15 mouse cellular contexts compared by ENCODE assay signal in genomic region chr10:76918086-76918485, GRCm38 (mm10).
"Had no signal": no experiment of that assay in that cellular context is flagged by ENCODE, and none has a peak within 500 bp of the region (broad histone marks: within the 10 kb centered on the region; RNA-seq: fewer than 3 reads in every experiment).

No protein-coding gene starts in this region.

- H3K9ac ChIP-seq: neural tube, embryonic 15.5 days; stomach, embryonic 15.5 days had no signal

- H3K36me3 ChIP-seq: neural tube, embryonic 15.5 days; stomach, embryonic 15.5 days had no signal

- H3K27me3 ChIP-seq: neural tube, embryonic 15.5 days; stomach, embryonic 15.5 days had no signal

- H3K4me1 ChIP-seq: neural tube, embryonic 15.5 days; stomach, embryonic 15.5 days had no signal

- H3K4me2 ChIP-seq: neural tube, embryonic 15.5 days; stomach, embryonic 15.5 days had no signal

- H3K27ac ChIP-seq: neural tube, embryonic 15.5 days; stomach, embryonic 15.5 days; stomach, postnatal 0 days had no signal

- DNase-seq: retina, postnatal 1 day; right cerebral cortex, adult 18-20 months; right cerebral cortex, postnatal 14 days; right cerebral cortex, postnatal 25 days; right cerebral cortex, postnatal 4 days; spleen, adult 18-20 months; thymus, adult 18-20 months; thymus, adult 2 months; thymus, postnatal 14 days; thymus, postnatal 25 days; thymus, postnatal 36 days; thymus, postnatal 4 days had no signal

- H3K9me3 ChIP-seq: neural tube, embryonic 15.5 days; stomach, embryonic 15.5 days had no signal

- H3K4me3 ChIP-seq: neural tube, embryonic 15.5 days; stomach, embryonic 15.5 days had no signal
